Mouse (Mus musculus): ENCODE results near the gene Tgm6. TPM values are rescaled to one million over a fixed set of nuclear protein-coding genes. Genes with fewer than 3 reads are reported as not detected.

The Tgm6 gene
- total and polyA plus RNA-seq, 2 experiments from 2014 or later: 0.24 to 0.29 TPM

- no peak overlapping the region for H3K4me2 ChIP-seq (ENCODE audit: low read depth)
- WGBS: 52% methylated on average over 1 of the region's 1 CpGs
- no peaks in the 10 kb centered on the region for H3K9me3 ChIP-seq (ENCODE audit: low read length)
- H3K36me3 ChIP-seq (ENCODE audit: insufficient read depth): no peaks in the 10 kb centered on the region
- no peak; the same call in 1 of the 2 replicates for ATAC-seq
- no peak overlapping the region for H3K9ac ChIP-seq
- H3K27ac ChIP-seq (ENCODE audit: low read depth, low read length): no peak overlapping the region
- no peak overlapping the region for H3K4me3 ChIP-seq (ENCODE audit: low read depth, low read length)
- H3K4me1 ChIP-seq (ENCODE audit: insufficient read depth): peaks cover 3% of the 10 kb centered on the region; the same call in 1 of the 2 replicates
- H3K27me3 ChIP-seq (ENCODE audit: insufficient read depth, low read length): no peaks in the 10 kb centered on the region
- no peak for DNase-seq
- no peak for TF ChIP-seq CTCF (IDR thresholded peaks at IDR 0.05; ENCODE audit: low read depth)
Measured at GRCm38 (mm10) chr2:130126073-130126472, 13.9 kb downstream of the Tgm6 start.

- Histone ChIP-seq H3K4me2 (ENCODE audit: low read depth) (no peak overlapping the region), H3K27ac (ENCODE audit: low read depth, low read length) (no peak overlapping the region), H3K27me3 (ENCODE audit: insufficient read depth, low read length) (no peaks in the 10 kb centered on the region), H3K4me3 (ENCODE audit: low read depth, low read length) (no peak overlapping the region), H3K9ac (no peak overlapping the region), H3K4me1 (ENCODE audit: insufficient read depth) (peaks cover 3% of the 10 kb centered on the region; the same call in 1 of the 2 replicates), H3K36me3 (ENCODE audit: insufficient read depth) (no peaks in the 10 kb centered on the region), H3K9me3 (ENCODE audit: low read length) (no peaks in the 10 kb centered on the region)
- DNase-seq: no peak
- ATAC-seq: no peak
- no peak for TF ChIP-seq CTCF (IDR thresholded peaks at IDR 0.05; ENCODE audit: low read depth)
- 76% methylated on average over 1 of the region's 1 CpGs for WGBS
Measured at GRCm38 (mm10) chr2:130129687-130130086, 17.5 kb downstream of the Tgm6 start.

- Histone ChIP-seq H3K27me3 (ENCODE audit: insufficient read depth, low read length) (no peaks in the 10 kb centered on the region), H3K9me3 (ENCODE audit: low read length) (no peaks in the 10 kb centered on the region), H3K4me2 (ENCODE audit: low read depth) (no peak overlapping the region), H3K4me3 (ENCODE audit: low read depth, low read length) (no peak overlapping the region), H3K27ac (ENCODE audit: low read depth, low read length) (no peak overlapping the region), H3K4me1 (ENCODE audit: insufficient read depth) (no peaks in the 10 kb centered on the region), H3K9ac (no peak overlapping the region), H3K36me3 (ENCODE audit: insufficient read depth) (no peaks in the 10 kb centered on the region)
- ATAC-seq: no peak
- no peak for DNase-seq
- TF ChIP-seq CTCF (IDR thresholded peaks at IDR 0.05; ENCODE audit: low read depth): no peak
- WGBS: 93% methylated on average over 8 of the region's 8 CpGs
Measured at GRCm38 (mm10) chr2:130143011-130143410, 30.8 kb downstream of the Tgm6 start.

- Histone ChIP-seq H3K9me3 (ENCODE audit: low read length) (no peaks in the 10 kb centered on the region), H3K4me3 (ENCODE audit: low read depth, low read length) (no peak overlapping the region), H3K27ac (ENCODE audit: low read depth, low read length) (no peak overlapping the region), H3K9ac (no peak overlapping the region), H3K4me1 (ENCODE audit: insufficient read depth) (no peaks in the 10 kb centered on the region), H3K27me3 (ENCODE audit: insufficient read depth, low read length) (no peaks in the 10 kb centered on the region), H3K36me3 (ENCODE audit: insufficient read depth) (no peaks in the 10 kb centered on the region), H3K4me2 (ENCODE audit: low read depth) (no peak overlapping the region)
- DNase-seq (peak; percentile 30), ATAC-seq (peak; percentile 63)
- no peak for TF ChIP-seq CTCF (IDR thresholded peaks at IDR 0.05; ENCODE audit: low read depth)
- WGBS: 77% methylated on average over 23 of the region's 23 CpGs
Measured at GRCm38 (mm10) chr2:130144703-130145324, 32.6 kb downstream of the Tgm6 start.

GRCm38 (mm10) chr2:130146089-130146668 lies 34.0 kb downstream of the Tgm6 start:
- Histone ChIP-seq H3K4me3 (ENCODE audit: low read depth, low read length) (no peak overlapping the region), H3K27me3 (ENCODE audit: insufficient read depth, low read length) (no peaks in the 10 kb centered on the region), H3K4me2 (ENCODE audit: low read depth) (no peak overlapping the region), H3K27ac (ENCODE audit: low read depth, low read length) (peak overlapping the region; percentile 45; the same call in 1 of the 2 replicates), H3K4me1 (ENCODE audit: insufficient read depth) (no peaks in the 10 kb centered on the region), H3K36me3 (ENCODE audit: insufficient read depth) (no peaks in the 10 kb centered on the region), H3K9me3 (ENCODE audit: low read length) (no peaks in the 10 kb centered on the region), H3K9ac (no peak overlapping the region)
- ATAC-seq (peak; percentile 81), DNase-seq (peak; percentile 39)
- WGBS: 29% methylated on average over 5 of the region's 5 CpGs
- TF ChIP-seq CTCF (IDR thresholded peaks at IDR 0.05; ENCODE audit: low read depth): no peak

GRCm38 (mm10) chr2:130155171-130155570 lies 43.0 kb downstream of the Tgm6 start:
- no peak for TF ChIP-seq CTCF (IDR thresholded peaks at IDR 0.05; ENCODE audit: low read depth)
- ATAC-seq: no peak
- Histone ChIP-seq H3K9me3 (ENCODE audit: low read length) (no peaks in the 10 kb centered on the region), H3K9ac (no peak overlapping the region), H3K27ac (ENCODE audit: low read depth, low read length) (no peak overlapping the region), H3K27me3 (ENCODE audit: insufficient read depth, low read length) (no peaks in the 10 kb centered on the region), H3K4me1 (ENCODE audit: insufficient read depth) (no peaks in the 10 kb centered on the region), H3K4me2 (ENCODE audit: low read depth) (no peak overlapping the region), H3K36me3 (ENCODE audit: insufficient read depth) (no peaks in the 10 kb centered on the region), H3K4me3 (ENCODE audit: low read depth, low read length) (no peak overlapping the region)
- 76% methylated on average over 3 of the region's 3 CpGs for WGBS
- no peak for DNase-seq

- ATAC-seq: no peak
- Histone ChIP-seq H3K36me3 (ENCODE audit: insufficient read depth) (no peaks in the 10 kb centered on the region), H3K9ac (no peak overlapping the region), H3K27ac (ENCODE audit: low read depth, low read length) (no peak overlapping the region), H3K4me3 (ENCODE audit: low read depth, low read length) (no peak overlapping the region), H3K4me2 (ENCODE audit: low read depth) (no peak overlapping the region), H3K9me3 (ENCODE audit: low read length) (no peaks in the 10 kb centered on the region), H3K4me1 (ENCODE audit: insufficient read depth) (no peaks in the 10 kb centered on the region), H3K27me3 (ENCODE audit: insufficient read depth, low read length) (no peaks in the 10 kb centered on the region)
- TF ChIP-seq CTCF (IDR thresholded peaks at IDR 0.05; ENCODE audit: low read depth): no peak
- no peak for DNase-seq
Measured at GRCm38 (mm10) chr2:130155851-130156250, 43.6 kb downstream of the Tgm6 start.

All from forebrain, postnatal 0 days (tissue).